Mouse (Mus musculus): ENCODE results near the gene Mpc2. TPM values are rescaled to one million over a fixed set of nuclear protein-coding genes. Genes with fewer than 3 reads are reported as not detected.

Gene Mpc2
- polyA plus RNA-seq, 1 experiment: 91.6 TPM

GRCm38 (mm10) chr1:165503307-165504024 is 43.0 kb downstream of the Mpc2 start:
- DNase-seq (ENCODE audit: low spot score): no peak

- no peak for DNase-seq (ENCODE audit: low spot score)
Measured at GRCm38 (mm10) chr1:165506303-165506702, 45.9 kb downstream of the Mpc2 start.

- no peak for DNase-seq (ENCODE audit: low spot score)
Measured at GRCm38 (mm10) chr1:165510161-165510560, 49.7 kb downstream of the Mpc2 start.

- DNase-seq (ENCODE audit: low spot score): no peak
Measured at GRCm38 (mm10) chr1:165520716-165521115, 60.3 kb downstream of the Mpc2 start.

Other genes starting within 250 kb of the Mpc2 start
- gene Tiprl, start 223.6 kb upstream of the Mpc2 start, polyA plus RNA-seq (2012; rRNA removed): 40.2 and 41.2 TPM in 2 replicates
- gene Gpr161, start 164.8 kb upstream of the Mpc2 start, polyA plus RNA-seq (2012; rRNA removed): 6.6 and 8.9 TPM in 2 replicates
- 37.4 and 37.7 TPM in 2 replicates for gene Dcaf6, start 162 bp upstream of the Mpc2 start, polyA plus RNA-seq (2012; rRNA removed)
- 0.04 TPM in 1 of 2 replicates, not detected in the other for gene Adcy10, start 24.5 kb downstream of the Mpc2 start, polyA plus RNA-seq (2012; rRNA removed)
- gene Mpzl1, start 173.9 kb downstream of the Mpc2 start, polyA plus RNA-seq (2012; rRNA removed): 77.7 and 84.2 TPM in 2 replicates
- 13.2 and 16.6 TPM in 2 replicates for gene Rcsd1, start 249.1 kb downstream of the Mpc2 start, polyA plus RNA-seq (2012; rRNA removed)